Mouse (Mus musculus) ovary, adult 2 months (tissue): ENCODE data around the gene March6. TPM values are rescaled to one million over a fixed set of nuclear protein-coding genes. Genes with fewer than 3 reads are reported as not detected.

Experiments used
- polyA plus RNA-seq: library from polyadenylated mRNA; depleted of rRNA; stranded (reverse); fragments of >200 nt; gene quantifications from 2 replicates; pipeline ENCODE4 v1.2.3, GENCODE M21; 2012; rRNA removed

Gene March6
- 15.5 and 16.9 TPM in 2 replicates for polyA plus RNA-seq

GRCm38 (mm10) chr15:31530659-31531445 is at the start of gene March6:
TSS of gene March6 (minus strand) at chr15:31531053.

DNA sequence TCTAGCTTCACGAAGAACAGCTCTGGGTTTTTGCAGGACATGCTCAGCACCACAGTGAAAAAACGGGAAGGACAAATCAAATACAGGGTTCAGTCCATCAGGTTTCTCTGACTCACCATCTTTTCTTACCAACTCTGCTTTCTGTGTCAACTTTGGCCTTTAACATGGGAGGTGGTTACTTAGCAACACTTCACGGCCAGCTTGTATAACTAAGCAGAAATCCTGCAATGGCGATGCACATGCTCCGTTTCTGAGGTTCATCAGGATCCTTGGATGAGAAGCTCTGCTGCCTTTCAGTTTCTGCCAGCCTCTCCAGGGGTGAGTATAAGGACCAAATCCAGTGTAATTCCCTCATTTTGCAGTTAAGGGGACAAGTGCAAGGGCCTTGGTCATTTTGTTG is 34.3 kb upstream of the March6 start, which contains the start of gene Cmbl:
TSS of gene Cmbl (plus strand) at position 206 of the 400 bp plus-strand sequence.

GRCm38 (mm10) chr15:31453098-31453916 is 77.5 kb downstream of the March6 start, which contains the start of gene Ropn1l:
TSS of gene Ropn1l (minus strand) at chr15:31453737.

Other genes with a start within 250 kb of the March6 start
- 1.9 and 2.2 TPM in 2 replicates for gene Ankrd33b, start 163.3 kb downstream of the March6 start, polyA plus RNA-seq
- gene Ropn1l, start 77.3 kb downstream of the March6 start, polyA plus RNA-seq = 3.1 and 4.4 TPM in 2 replicates
- gene Cmbl, start 34.3 kb upstream of the March6 start, polyA plus RNA-seq = 35.7 and 47.3 TPM in 2 replicates
- 139 and 148 TPM in 2 replicates for gene Cct5, start 70.8 kb upstream of the March6 start, polyA plus RNA-seq
- gene Fam173b, start 70.8 kb upstream of the March6 start, polyA plus RNA-seq = 5.5 and 7.2 TPM in 2 replicates